Mouse (Mus musculus) CH12.LX (cell line): ENCODE measurements around the gene Igf1r. TPM values are rescaled to one million over a fixed set of nuclear protein-coding genes. Genes with fewer than 3 reads are reported as not detected.

Source experiments
- DNase-seq: peaks from one replicate; pipeline ENCODE4 v3.0.0-alpha.2; 2013; ENCODE audit errors: extremely low read depth
- H3K27ac ChIP-seq: 2 replicates; pipeline ENCODE4 v1.5.1; 2012; ENCODE audit warnings: low read depth, mild to moderate bottlenecking, control low read depth, moderate library complexity; ENCODE audit not compliant: insufficient read depth
- H3K27me3 ChIP-seq: replicated peaks from 2 replicates; pipeline ENCODE3; 2012; ENCODE audit warnings: inconsistent platforms
- H3K36me3 ChIP-seq, 2 experiments: replicated peaks in 1 of 2; 2 replicates each; pipeline versions ENCODE3 to v1.6.1; 2012; ENCODE audit warnings: inconsistent platforms in 1 of 2, low read length in 1 of 2, mild to moderate bottlenecking in 1 of 2, mixed read lengths in 1 of 2, moderate library complexity in 1 of 2; ENCODE audit not compliant: control insufficient read depth in 1 of 2, insufficient read depth in 1 of 2
- H3K4me1 ChIP-seq, 2 experiments: 2 replicates each; pipeline ENCODE4 v1.6.1; 2012; ENCODE audit warnings: inconsistent platforms in 1 of 2, moderate library complexity in 1 of 2; ENCODE audit not compliant: insufficient read depth in 2 of 2, control insufficient read depth in 1 of 2
- H3K4me2 ChIP-seq: 2 replicates; pipeline ENCODE4 v1.6.1; 2012; ENCODE audit warnings: low read depth, mild to moderate bottlenecking, control low read depth; ENCODE audit not compliant: poor library complexity, insufficient read depth, severe bottlenecking
- H3K4me3 ChIP-seq, 3 experiments: fragments of 150-350 bp in 1 of 3; sonication (generic) in 1 of 3; replicated peaks in 1 of 3; 2 replicates each; pipeline versions ENCODE3 to v1.5.1; 2011 to 2012; ENCODE audit warnings: low read depth in 2 of 3, low read length in 2 of 3, mild to moderate bottlenecking in 2 of 3, moderate library complexity in 2 of 3, control low read depth in 1 of 3, improper control_type of control experiment in 1 of 3, inconsistent platforms in 1 of 3, mixed read lengths in 1 of 3; ENCODE audit not compliant: poor library complexity in 1 of 3
- H3K79me2 ChIP-seq: replicated peaks from 2 replicates; pipeline ENCODE4 v1.6.1; 2012; ENCODE audit warnings: mild to moderate bottlenecking, moderate library complexity; ENCODE audit not compliant: control insufficient read depth, poor library complexity, insufficient read depth, severe bottlenecking; ENCODE audit errors: extremely low read depth
- H3K9ac ChIP-seq: 2 replicates; pipeline ENCODE4 v1.6.1; 2012; ENCODE audit warnings: low read depth, mild to moderate bottlenecking, control low read depth, moderate library complexity; ENCODE audit not compliant: insufficient read depth
- H3K9me3 ChIP-seq: replicated peaks from 2 replicates; pipeline ENCODE3; 2012; ENCODE audit warnings: low read length, inconsistent platforms, mixed read lengths
- BHLHE40 ChIP-seq: IDR thresholded peaks from 2 replicates; pipeline ENCODE4 v1.6.1; 2011; ENCODE audit warnings: mild to moderate bottlenecking, low read depth, low read length, improper control_type of control experiment
- CHD1 ChIP-seq: IDR thresholded peaks from 2 replicates; pipeline ENCODE4 v1.6.1; 2012; ENCODE audit warnings: low read depth, low read length, improper control_type of control experiment, inconsistent platforms
- CHD2 ChIP-seq: IDR thresholded peaks from 2 replicates; pipeline ENCODE4 v1.6.1; 2011; ENCODE audit warnings: low read length, improper control_type of control experiment
- CTCF ChIP-seq, 2 experiments: IDR thresholded peaks in 1 of 2; conservative IDR thresholded peaks in 1 of 2; 2 replicates each; pipeline ENCODE4 v1.5.1; 2011 to 2012; ENCODE audit warnings: low read depth in 2 of 2, low read length in 2 of 2, improper control_type of control experiment in 1 of 2, inconsistent platforms in 1 of 2, mild to moderate bottlenecking in 1 of 2, moderate library complexity in 1 of 2
- E2F4 ChIP-seq: IDR thresholded peaks from 2 replicates; pipeline ENCODE4 v1.6.1; 2011; ENCODE audit warnings: low read depth, low read length, improper control_type of control experiment; ENCODE audit not compliant: insufficient replicate concordance
- ELF1 ChIP-seq: IDR thresholded peaks from 2 replicates; pipeline ENCODE4 v1.6.1; 2014; ENCODE audit warnings: low read depth, mild to moderate bottlenecking, inconsistent platforms, low read length, improper control_type of control experiment
- HCFC1 ChIP-seq: IDR thresholded peaks from 2 replicates; pipeline ENCODE4 v1.6.1; 2012; ENCODE audit warnings: low read depth, mild to moderate bottlenecking, inconsistent platforms, low read length, improper control_type of control experiment
- JUND ChIP-seq: conservative IDR thresholded peaks from 2 replicates; pipeline ENCODE4 v1.6.1; 2011; ENCODE audit warnings: low read depth, low read length, improper control_type of control experiment
- KAT2A ChIP-seq: IDR thresholded peaks from 2 replicates; pipeline ENCODE4 v1.6.1; 2012; ENCODE audit warnings: low read length, improper control_type of control experiment, inconsistent platforms; ENCODE audit not compliant: insufficient replicate concordance
- MAFK ChIP-seq: IDR thresholded peaks from 2 replicates; pipeline ENCODE4 v1.6.1; 2011; ENCODE audit warnings: low read length, improper control_type of control experiment; ENCODE audit not compliant: insufficient replicate concordance
- MAX ChIP-seq: IDR thresholded peaks from 2 replicates; pipeline ENCODE4 v1.6.1; 2011; ENCODE audit warnings: low read length, improper control_type of control experiment
- MAZ ChIP-seq: IDR thresholded peaks from 2 replicates; pipeline ENCODE4 v1.6.1; 2012; ENCODE audit warnings: low read depth, mild to moderate bottlenecking, inconsistent platforms, low read length, improper control_type of control experiment, moderate library complexity
- MEF2A ChIP-seq: IDR thresholded peaks from 2 replicates; pipeline ENCODE4 v1.6.1; 2014; ENCODE audit warnings: low read depth, mild to moderate bottlenecking, inconsistent platforms, low read length, improper control_type of control experiment, borderline replicate concordance
- NRF1 ChIP-seq: IDR thresholded peaks from 2 replicates; pipeline ENCODE4 v1.6.1; 2014; ENCODE audit warnings: low read depth, mild to moderate bottlenecking, inconsistent platforms, low read length, improper control_type of control experiment, moderate library complexity
- RAD21 ChIP-seq: IDR thresholded peaks from 2 replicates; pipeline ENCODE4 v1.6.1; 2011; ENCODE audit warnings: low read depth, mild to moderate bottlenecking, low read length, improper control_type of control experiment, moderate library complexity
- RCOR1 ChIP-seq: conservative IDR thresholded peaks from 2 replicates; pipeline ENCODE4 v1.6.1; 2012; ENCODE audit warnings: low read depth, mild to moderate bottlenecking, inconsistent platforms, low read length, improper control_type of control experiment
- SIN3A ChIP-seq: IDR thresholded peaks from 2 replicates; pipeline ENCODE4 v1.6.1; 2012; ENCODE audit warnings: low read length, improper control_type of control experiment, inconsistent platforms
- SMC3 ChIP-seq: IDR thresholded peaks from 2 replicates; pipeline ENCODE4 v1.6.1; 2011; ENCODE audit warnings: low read depth, low read length, improper control_type of control experiment
- TBP ChIP-seq: conservative IDR thresholded peaks from 2 replicates; pipeline ENCODE4 v1.6.1; 2011; ENCODE audit warnings: low read depth, low read length, improper control_type of control experiment
- TCF12 ChIP-seq: IDR thresholded peaks from 2 replicates; pipeline ENCODE4 v1.6.1; 2014; ENCODE audit warnings: low read depth, mild to moderate bottlenecking, inconsistent platforms, low read length, improper control_type of control experiment
- UBTF ChIP-seq: IDR thresholded peaks from 2 replicates; pipeline ENCODE4 v1.6.1; 2012; ENCODE audit warnings: low read depth, mild to moderate bottlenecking, inconsistent platforms, low read length, improper control_type of control experiment, moderate library complexity
- USF1 ChIP-seq: IDR thresholded peaks from 2 replicates; pipeline ENCODE4 v1.6.1; 2014; ENCODE audit warnings: low read depth, mild to moderate bottlenecking, inconsistent platforms, low read length, improper control_type of control experiment
- USF2 ChIP-seq: conservative IDR thresholded peaks from 2 replicates; pipeline ENCODE4 v1.6.1; 2011; ENCODE audit warnings: low read depth, low read length, improper control_type of control experiment
- ZMIZ1 ChIP-seq: IDR thresholded peaks from 2 replicates; pipeline ENCODE4 v1.6.1; 2012; ENCODE audit warnings: low read depth, mild to moderate bottlenecking, inconsistent platforms, low read length, improper control_type of control experiment
- dilution Hi-C: fragments of 300-500 bp; cut with MboI; formaldehyde crosslinking; loops from 2 replicates; pipeline ENCODE4 v1.14.3; 2020; ENCODE audit warnings: low sequenced_read_pairs; ENCODE audit not compliant: extremely low pct_unique_long_range_greater_than_20kb, extremely low pct_ligation_motif_present
- in situ Hi-C: fragments of 300-500 bp; cut with MboI; formaldehyde crosslinking; loops from 3 replicates; pipeline ENCODE4 v1.14.3; 2019; ENCODE audit warnings: low sequenced_read_pairs, low pct_ligation_motif_present, low pct_unique_long_range_greater_than_20kb, mixed read lengths
- polyA plus RNA-seq: library from polyadenylated mRNA; unstranded; fragments of >175 nt; gene quantifications from 2 replicates; pipeline ENCODE4 v1.2.1, GENCODE M21; 2012; ENCODE audit warnings: low read depth; ENCODE audit not compliant: insufficient read length
- total RNA-seq, 2 experiments: library from RNA; depleted of rRNA; stranded (reverse); fragments of 300-350 nt in 1 of 2; fragments of >200 nt in 1 of 2; gene quantifications; 2 replicates each; pipeline ENCODE4 v1.2.3; 2012 to 2014

The Igf1r gene
- total and polyA plus RNA-seq, 3 experiments = 0.19 to 1.6 (median 0.29) TPM

DNA sequence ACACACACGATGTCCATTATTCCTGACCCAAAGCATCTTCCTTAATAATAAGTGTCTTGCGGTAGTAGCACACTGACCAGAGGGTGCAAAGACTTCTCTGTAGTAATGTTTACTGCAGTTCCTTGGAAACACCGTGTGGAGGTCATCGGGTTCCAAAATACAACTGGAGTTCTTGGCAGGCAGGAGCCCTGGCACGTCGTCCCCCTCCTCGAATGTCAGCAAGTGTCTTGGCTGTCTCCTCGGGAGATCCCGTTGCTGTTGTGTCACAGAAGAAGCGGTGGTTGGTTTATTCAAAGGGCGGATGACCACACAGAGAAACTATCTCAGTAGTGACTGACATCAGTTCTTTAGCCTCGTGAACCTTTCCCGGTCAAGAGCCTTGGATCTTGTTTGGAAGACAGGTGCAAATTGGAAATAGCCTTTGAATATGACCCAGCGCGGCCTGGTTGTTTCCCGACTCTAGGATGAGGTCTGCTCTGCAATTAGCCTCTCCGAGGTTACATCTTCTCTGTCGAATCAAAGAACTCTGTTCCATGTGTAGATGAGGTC lies 263.0 kb downstream of the Igf1r start:
- no peaks in the 10 kb centered on the region for H3K79me2 ChIP-seq
- in situ Hi-C loops (no loop called here), dilution Hi-C loops (no loop called here)
- peaks cover 41 to 76% of the 10 kb centered on the region in 2 experiments for H3K4me1 ChIP-seq
- no peak for DNase-seq
- TF ChIP-seq MAFK (no peak), RAD21 (no peak), SIN3A (no peak), ELF1 (no peak), HCFC1 (no peak), CHD1 (no peak), ZMIZ1 (no peak), CHD2 (no peak), TBP (no peak)
- no peak overlapping the region for H3K9ac ChIP-seq
- H3K36me3 ChIP-seq = no peaks in the 10 kb centered on the region
- no peaks in the 10 kb centered on the region for H3K27me3 ChIP-seq
- no peak overlapping the region for H3K27ac ChIP-seq
- H3K9me3 ChIP-seq = no peaks in the 10 kb centered on the region
- H3K4me2 ChIP-seq = no peak overlapping the region
- H3K4me3 ChIP-seq = no peak overlapping the region

DNA sequence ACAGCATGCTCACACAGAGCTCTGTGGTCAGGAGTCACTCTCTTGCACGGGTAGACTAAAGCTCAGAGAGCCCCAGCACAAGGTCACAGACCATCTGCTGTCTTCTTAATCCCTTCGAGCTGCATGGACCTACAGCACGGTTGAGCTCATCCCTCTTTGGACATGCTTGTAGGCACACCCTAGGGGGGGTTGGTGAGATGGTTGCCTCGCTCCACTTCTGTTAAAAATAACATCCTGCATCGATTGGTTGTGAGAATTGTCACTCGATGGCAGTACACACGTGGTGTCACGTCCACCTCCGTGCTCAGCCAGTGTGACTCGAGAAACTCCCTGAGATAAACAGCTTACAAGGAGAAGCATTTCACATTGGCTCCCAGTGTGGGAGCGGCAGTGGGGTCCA lies 266.3 kb downstream of the Igf1r start:
- Histone ChIP-seq H3K9me3 (no peaks in the 10 kb centered on the region), H3K27ac (no peak overlapping the region), H3K27me3 (no peaks in the 10 kb centered on the region), H3K9ac (no peak overlapping the region), H3K36me3 (no peaks in the 10 kb centered on the region), H3K4me3 (no peak overlapping the region), H3K79me2 (no peaks in the 10 kb centered on the region), H3K4me2 (no peak overlapping the region; the same call in 1 of the 2 replicates), H3K4me1 (peaks cover 34 to 76% of the 10 kb centered on the region in 2 experiments)
- no peak for DNase-seq
- dilution Hi-C loops (no loop called here), in situ Hi-C loops (no loop called here)
- no peak; the same call in 1 of the 2 replicates for TF ChIP-seq USF1
- TF ChIP-seq NRF1 = no peak
- no peak for TF ChIP-seq RCOR1
- TF ChIP-seq MEF2A = peak; percentile 74; the same call in 1 of the 2 replicates
- TF ChIP-seq ELF1 = no peak
- no peak for TF ChIP-seq E2F4
- no peak for TF ChIP-seq TCF12
- TF ChIP-seq USF2 = no peak
- TF ChIP-seq CHD2 = no peak
- no peak for TF ChIP-seq BHLHE40
- peak in 1 of 2 experiments; percentile 21; a peak in 2 of 4 replicates for TF ChIP-seq CTCF (conservative IDR thresholded peaks at IDR 0.05 in 1 of 2, IDR thresholded peaks at IDR 0.05 in 1 of 2; ENCODE audit: low read depth in 2 of 2, low read length in 2 of 2)
- peak; percentile 78 for TF ChIP-seq MAX
- no peak for TF ChIP-seq TBP
- TF ChIP-seq UBTF = no peak
- TF ChIP-seq SIN3A = no peak
- no peak for TF ChIP-seq RAD21
- no peak for TF ChIP-seq SMC3
- TF ChIP-seq ZMIZ1 = no peak
- TF ChIP-seq MAZ = no peak
- no peak for TF ChIP-seq KAT2A
- TF ChIP-seq JUND = no peak
